11 mouse cellular contexts compared by ENCODE assay signal in genomic region chr10:123120666-123121392, GRCm38 (mm10). TPM values are rescaled to one million over a fixed set of nuclear protein-coding genes. Genes with fewer than 3 reads are reported as not detected.
DNase-seq lines count a peak whose midpoint lies in the region; ATAC-seq and TF ChIP-seq lines count a peak whose summit lies in the region.
"Had no signal": no experiment of that assay in that cellular context is flagged by ENCODE, and none has a peak within 500 bp of the region (broad histone marks: within the 10 kb centered on the region; RNA-seq: fewer than 3 reads in every experiment).

No protein-coding gene starts in this region.

- peak overlapping the region; percentile 80 for H3K27ac ChIP-seq in liver, adult 2 months (replicated peaks; ENCODE audit: insufficient read depth, low read depth, low read length)
- no peak overlapping the region for H3K27ac ChIP-seq in liver, embryonic 15.5 days (replicated peaks)
- H3K27ac ChIP-seq: embryonic facial prominence, embryonic 10.5 days; limb, embryonic 12.5 days had no signal

- no peak for TF ChIP-seq POLR2A in liver, adult 2 months (IDR thresholded peaks at IDR 0.05; ENCODE audit: extremely low read depth, insufficient read depth, low read length)

- peak; percentile 37; the same call in 1 of the 2 replicates for TF ChIP-seq CTCF in liver, adult 2 months (IDR thresholded peaks at IDR 0.05; ENCODE audit: low read depth, low read length)

- peak overlapping the region; percentile 32; the same call in 1 of the 2 replicates for H3K9ac ChIP-seq in liver, adult 2 months (ENCODE audit: low read depth, low read length)
- H3K9ac ChIP-seq in liver, embryonic 15.5 days: no peak overlapping the region
- H3K9ac ChIP-seq: limb, embryonic 12.5 days had no signal

- H3K4me1 ChIP-seq in liver, adult 2 months (ENCODE audit: control insufficient read depth, insufficient read depth, low read length): peaks cover 16% of the 10 kb centered on the region
- H3K4me1 ChIP-seq in liver, embryonic 15.5 days (replicated peaks): no peaks in the 10 kb centered on the region
- H3K4me1 ChIP-seq: embryonic facial prominence, embryonic 10.5 days; limb, embryonic 12.5 days had no signal

- WGBS in liver, adult 2 months: 32% methylated on average over 14 of the region's 14 CpGs
- WGBS in liver, embryonic 15.5 days (ENCODE audit: insufficient replicate concordance): 90% methylated on average over 14 of the region's 14 CpGs

- H3K4me3 ChIP-seq in liver, adult 2 months (ENCODE audit: insufficient read depth, low read depth, low read length): peak overlapping the region; percentile 27; the same call in 1 of the 2 replicates
- H3K4me3 ChIP-seq in liver, embryonic 15.5 days (replicated peaks): no peak overlapping the region
- H3K4me3 ChIP-seq: embryonic facial prominence, embryonic 10.5 days; limb, embryonic 12.5 days had no signal

- H3K36me3 ChIP-seq in liver, adult 2 months (ENCODE audit: control insufficient read depth, insufficient read depth, low read length): peaks cover 43% of the 10 kb centered on the region
- H3K36me3 ChIP-seq in liver, embryonic 15.5 days (replicated peaks): peaks cover 94% of the 10 kb centered on the region

- H3K27me3 ChIP-seq in liver, adult 2 months (ENCODE audit: control insufficient read depth, insufficient read depth, low read length): no peaks in the 10 kb centered on the region
- no peaks in the 10 kb centered on the region for H3K27me3 ChIP-seq in liver, embryonic 15.5 days
- H3K27me3 ChIP-seq: limb, embryonic 12.5 days had no signal

- intact Hi-C loops in heart, postnatal 25 days (cut with DNase I): no loop called here

- 0 out of 2 replicates have a peak, but pooled peaks cover 2% of the 10 kb centered on the region for H3K79me2 ChIP-seq in liver, adult 2 months (ENCODE audit: control insufficient read depth, insufficient read depth, low read length)

- peak; percentile 7 for DNase-seq in CD4-positive, CD25-positive, alpha-beta regulatory T cell, adult 2 months (ENCODE audit: low read depth, low spot score)
- peak; percentile 97 for DNase-seq in liver, adult 2 months (ENCODE audit: extremely low read depth, low read depth, low spot score)
- DNase-seq in liver (no peak), ZHBTc4 (ENCODE audit: low read depth, low spot score) (peak; percentile 21)
- DNase-seq in adrenal gland, postnatal 4 days (ENCODE audit: low spot score in 2 of 2): no peak
- DNase-seq in heart, postnatal 25 days (ENCODE audit: low spot score): no peak

- no peak overlapping the region for H3K4me2 ChIP-seq in liver, embryonic 15.5 days
- H3K4me2 ChIP-seq: limb, embryonic 12.5 days; midbrain, embryonic 11.5 days had no signal

- ATAC-seq in CD4-positive, CD25-positive, alpha-beta regulatory T cell, adult 4 months: no peak
- ATAC-seq in liver, embryonic 15.5 days (ENCODE audit: insufficient read depth): peak; percentile 54; the same call in 1 of the 2 replicates

- no peaks in the 10 kb centered on the region for H3K9me3 ChIP-seq in liver, embryonic 15.5 days (replicated peaks)
- H3K9me3 ChIP-seq: embryonic facial prominence, embryonic 10.5 days; limb, embryonic 12.5 days had no signal

RNA-seq across cellular contexts. Expression of gene Mon2, which starts 44.5 kb away (rescaled TPM):
- polyA plus RNA-seq in CD4-positive, CD25-positive, alpha-beta regulatory T cell, adult 4 months (2017; shearing (Covaris generic)): 10 to 100 TPM; 27.0 to 27.2 TPM
- total RNA-seq in liver, adult 2 months (2014; rRNA removed): 51.8 and 58.1 TPM in 2 replicates
- 24.3 and 35.1 TPM in 2 replicates for polyA plus RNA-seq in liver, adult 2 months (2012; rRNA removed)
- polyA plus RNA-seq in liver, embryonic 15.5 days (2015; fragmentation: Nextera tagmentation; extraction: Ambion mirVana): 8.1 and 9.3 TPM in 2 replicates
- total RNA-seq in adrenal gland, postnatal 4 days (2021): 10 to 100 TPM; 77.2 to 86.0 TPM
- total RNA-seq in heart, postnatal 25 days (2021): 10 to 100 TPM; 38.1 to 38.4 TPM

Comparison
In these comparisons a context has a peak if more than half of its experiments do, and no peak if none do; other contexts are left out.
1. DNase-seq: peak in CD4-positive, CD25-positive, alpha-beta regulatory T cell, adult 2 months (single experiment), liver, adult 2 months (single experiment) and ZHBTc4 (single experiment); none in liver (single experiment), adrenal gland, postnatal 4 days (0 of 2) and heart, postnatal 25 days (single experiment).